Mouse (Mus musculus): ENCODE data around the gene Mfsd12.
A peak's percentile ranks its signal among the peaks of the same experiment; 100 is the strongest.

DNA sequence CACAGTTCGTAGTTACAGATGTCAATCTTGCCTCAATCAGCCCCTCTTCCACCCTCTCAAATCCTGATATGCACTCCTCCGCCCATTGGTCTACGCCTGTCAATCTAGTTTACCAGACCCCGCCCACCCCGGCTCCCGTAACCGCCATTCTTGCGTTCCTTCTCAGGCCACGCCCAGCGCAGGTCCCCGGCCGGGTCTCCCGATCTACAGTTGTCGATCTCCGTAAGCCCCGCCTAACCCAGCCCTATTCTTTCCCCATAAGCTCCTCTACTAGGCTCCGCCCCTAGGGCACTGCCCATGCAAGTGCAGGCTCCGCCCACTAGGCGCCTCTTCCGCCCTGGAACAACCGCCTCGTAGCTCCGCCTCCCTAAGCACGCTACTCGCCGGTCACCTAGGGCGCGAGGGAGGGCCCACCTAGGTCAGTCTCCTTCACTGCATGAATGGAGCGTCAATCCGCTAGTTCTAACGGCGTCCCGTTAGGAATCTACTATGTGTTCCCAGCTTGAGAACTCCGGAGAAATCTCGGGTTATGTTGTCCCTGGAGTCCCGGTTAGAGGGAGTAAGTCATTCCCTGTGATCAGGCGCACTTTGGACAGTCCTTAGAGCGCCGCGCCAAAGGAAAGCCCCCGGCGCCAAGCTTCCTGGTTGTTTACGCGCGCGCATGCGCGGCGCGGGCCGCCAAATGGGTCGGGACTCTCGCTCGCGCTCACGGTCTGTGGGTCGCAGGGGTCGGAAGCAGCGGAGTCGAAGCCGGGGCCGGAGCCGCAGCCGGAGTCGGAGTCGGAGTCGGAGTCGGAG is 36.5 kb upstream of the Mfsd12 start, which contains the start of gene Cactin:
- no peak for TF ChIP-seq CTCF (IDR thresholded peaks at IDR 0.05; ENCODE audit: borderline replicate concordance, insufficient read depth, low read length)
- peak; percentile 70 for TF ChIP-seq POLR2A (IDR thresholded peaks at IDR 0.05; ENCODE audit: low read depth, low read length)

All from embryonic fibroblast, embryonic 13.5 days (primary cell).